Mouse (Mus musculus) embryonic fibroblast, embryonic 13.5 days (primary cell): ENCODE results near the gene Dhrs2. TPM values are rescaled to one million over a fixed set of nuclear protein-coding genes. Genes with fewer than 3 reads are reported as not detected.

ENCODE experiments used
- H3K27ac ChIP-seq: 2 replicates; pipeline ENCODE4 v1.5.1; 2012; ENCODE audit warnings: low read length, control low read depth, inconsistent platforms; ENCODE audit not compliant: insufficient read depth
- H3K4me1 ChIP-seq: 2 replicates; pipeline ENCODE4 v1.6.1; 2011; ENCODE audit warnings: low read length; ENCODE audit not compliant: control insufficient read depth, insufficient read depth
- H3K4me3 ChIP-seq: 2 replicates; pipeline ENCODE4 v1.5.1; 2011; ENCODE audit warnings: mild to moderate bottlenecking, control low read depth, low read length; ENCODE audit not compliant: insufficient read depth
- CTCF ChIP-seq: IDR thresholded peaks from 2 replicates; pipeline ENCODE4 v1.5.1; 2011; ENCODE audit warnings: mild to moderate bottlenecking, control low read depth, low read length, moderate library complexity, borderline replicate concordance; ENCODE audit not compliant: insufficient read depth
- POLR2A ChIP-seq: IDR thresholded peaks from 2 replicates; pipeline ENCODE4 v1.6.1; 2011; ENCODE audit warnings: low read depth, mild to moderate bottlenecking, control low read depth, low read length, moderate library complexity
- polyA plus RNA-seq: library from polyadenylated mRNA; stranded (reverse); fragments of >200 nt; gene quantifications from 2 replicates; pipeline ENCODE4 v1.2.4, GENCODE M21; 2011; ENCODE audit warnings: low read depth; ENCODE audit not compliant: missing spikeins, insufficient read length

The Dhrs2 gene
- polyA plus RNA-seq, 1 experiment = not detected

DNA sequence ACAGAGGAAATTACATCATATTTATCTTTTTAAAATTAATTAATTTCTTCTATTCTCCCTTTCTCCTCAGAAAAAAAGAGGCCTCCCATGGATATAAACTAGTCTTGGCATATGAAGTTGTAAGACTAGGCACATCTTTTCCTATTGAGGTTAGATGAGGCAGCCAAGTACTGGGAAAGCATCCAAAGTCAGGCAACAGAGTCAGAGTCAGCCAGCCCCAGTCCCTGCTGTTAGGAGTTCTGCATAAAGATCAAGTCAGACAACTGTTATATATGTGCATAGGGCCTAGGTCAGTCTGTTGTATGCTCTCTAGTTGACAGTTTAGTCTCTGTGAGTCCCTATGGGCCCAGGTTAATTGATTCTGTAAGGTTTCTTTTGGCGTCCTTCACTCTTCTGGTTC is 20.9 kb downstream of the Dhrs2 start:
- Histone ChIP-seq H3K4me1 (no peaks in the 10 kb centered on the region), H3K27ac (no peak overlapping the region), H3K4me3 (no peak overlapping the region)
- TF ChIP-seq POLR2A = no peak

DNA sequence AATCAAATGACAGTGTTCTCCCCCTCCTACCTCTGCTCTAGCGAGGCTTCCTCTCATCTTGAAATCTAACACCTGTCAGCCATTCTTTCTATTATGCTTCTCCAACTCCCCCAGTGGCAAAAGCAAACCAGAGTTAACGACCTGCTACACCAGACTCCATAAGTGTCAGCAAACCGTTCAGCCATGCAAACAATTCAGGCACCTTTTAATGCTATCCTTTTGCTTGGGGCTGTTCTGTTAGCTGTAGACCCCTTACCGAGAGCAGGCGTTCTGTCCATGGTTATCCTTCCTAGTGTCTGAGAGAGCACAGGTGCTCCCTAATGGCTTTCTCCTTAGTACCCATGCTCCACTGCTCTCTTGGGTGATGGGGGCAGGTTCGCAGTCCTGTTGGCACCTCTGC is 25.4 kb downstream of the Dhrs2 start:
- TF ChIP-seq CTCF (no peak), POLR2A (no peak)
- no peak overlapping the region for H3K27ac ChIP-seq
- no peaks in the 10 kb centered on the region for H3K4me1 ChIP-seq
- H3K4me3 ChIP-seq = no peak overlapping the region

DNA sequence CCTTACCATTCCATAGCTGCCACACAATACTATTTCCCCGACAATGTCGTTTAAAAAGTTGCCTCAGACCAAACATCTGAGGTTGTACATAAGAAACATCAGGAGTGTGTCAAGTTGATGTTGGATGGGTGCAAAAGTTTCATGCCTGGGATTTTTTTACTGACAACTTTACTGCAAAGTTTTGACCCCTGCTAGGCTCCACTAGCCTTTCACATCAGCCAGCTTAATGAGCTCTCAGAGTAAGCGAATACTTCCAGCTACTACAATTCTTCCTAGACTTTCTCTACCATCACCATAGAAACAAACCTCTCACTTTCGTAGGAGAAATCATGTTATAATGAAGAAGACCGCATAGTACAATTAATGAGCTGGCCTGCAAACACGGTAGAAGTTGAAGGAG is 26.5 kb downstream of the Dhrs2 start:
- no peaks in the 10 kb centered on the region for H3K4me1 ChIP-seq
- no peak overlapping the region for H3K4me3 ChIP-seq
- no peak overlapping the region for H3K27ac ChIP-seq
- TF ChIP-seq POLR2A (no peak), CTCF (no peak)

DNA sequence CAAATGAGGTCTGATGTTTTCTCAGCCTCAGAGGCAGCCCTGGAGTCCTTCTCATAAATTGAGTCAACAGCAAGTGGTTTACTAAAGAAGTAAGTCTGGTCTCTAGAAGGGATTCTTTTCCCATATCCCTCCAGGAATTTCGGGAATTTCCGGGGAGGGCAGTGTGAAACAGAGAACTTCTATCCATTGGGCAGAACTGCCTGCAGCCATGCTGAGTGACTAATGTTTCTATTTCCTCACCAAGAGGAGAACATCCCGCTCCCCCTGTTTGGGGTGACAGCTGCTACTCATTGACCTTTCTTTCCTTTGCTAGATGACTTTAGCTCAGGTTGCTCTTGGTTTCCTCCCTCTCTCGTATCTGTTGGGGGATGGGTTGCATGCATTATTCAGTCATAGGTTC is 31.8 kb downstream of the Dhrs2 start:
- H3K4me3 ChIP-seq = no peak overlapping the region
- TF ChIP-seq POLR2A (no peak), CTCF (no peak)
- H3K4me1 ChIP-seq = no peaks in the 10 kb centered on the region; the same call in 1 of the 2 replicates
- no peak overlapping the region for H3K27ac ChIP-seq

DNA sequence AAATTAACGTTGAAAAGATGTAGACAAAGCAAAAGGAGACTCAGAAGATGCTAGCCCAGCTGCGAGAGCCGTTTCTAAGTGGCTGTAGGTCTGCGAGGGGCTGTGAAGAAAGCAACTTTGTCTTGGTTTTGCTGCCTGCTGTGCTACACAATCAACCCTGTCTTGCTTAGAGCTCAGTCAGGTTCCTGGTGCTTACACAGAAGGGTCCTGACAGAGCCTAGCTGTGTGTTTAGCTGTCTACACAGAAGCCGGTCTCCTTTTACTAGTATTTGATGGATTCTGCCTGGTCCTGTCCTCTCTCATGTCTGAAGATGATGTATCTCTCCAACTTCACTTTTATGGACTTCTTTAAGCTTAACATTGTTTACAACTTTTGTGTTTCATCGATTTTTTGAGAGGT is 33.6 kb downstream of the Dhrs2 start:
- no peak for TF ChIP-seq POLR2A
- no peak for TF ChIP-seq CTCF
- Histone ChIP-seq H3K27ac (no peak overlapping the region), H3K4me3 (no peak overlapping the region)

DNA sequence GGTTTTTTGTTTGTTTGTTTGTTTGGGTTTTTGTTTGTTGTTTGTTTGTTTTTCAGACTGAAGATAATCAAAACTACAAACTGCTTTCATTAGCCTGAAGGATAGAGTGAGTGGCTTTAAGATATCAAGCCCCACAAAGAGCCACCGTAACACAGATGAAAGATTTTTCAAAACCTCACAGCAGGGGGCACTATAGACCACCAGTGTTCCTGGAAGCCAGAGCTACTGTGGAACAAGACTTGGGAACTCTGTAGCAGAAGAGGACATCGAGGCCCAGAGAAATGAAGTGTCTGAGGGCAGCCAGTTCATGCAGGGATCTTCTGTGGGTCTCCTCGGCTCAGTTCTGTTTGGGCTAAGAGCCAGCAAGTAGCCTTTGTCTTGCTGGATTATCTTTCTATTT is 49.4 kb downstream of the Dhrs2 start:
- Histone ChIP-seq H3K27ac (no peak overlapping the region), H3K4me1 (no peaks in the 10 kb centered on the region), H3K4me3 (no peak overlapping the region)
- TF ChIP-seq CTCF (no peak), POLR2A (no peak)

More for the DNA sequence above, 33.6 kb downstream of the Dhrs2 start:
- no peaks in the 10 kb centered on the region; the same call in 1 of the 2 replicates for H3K4me1 ChIP-seq

DNA sequence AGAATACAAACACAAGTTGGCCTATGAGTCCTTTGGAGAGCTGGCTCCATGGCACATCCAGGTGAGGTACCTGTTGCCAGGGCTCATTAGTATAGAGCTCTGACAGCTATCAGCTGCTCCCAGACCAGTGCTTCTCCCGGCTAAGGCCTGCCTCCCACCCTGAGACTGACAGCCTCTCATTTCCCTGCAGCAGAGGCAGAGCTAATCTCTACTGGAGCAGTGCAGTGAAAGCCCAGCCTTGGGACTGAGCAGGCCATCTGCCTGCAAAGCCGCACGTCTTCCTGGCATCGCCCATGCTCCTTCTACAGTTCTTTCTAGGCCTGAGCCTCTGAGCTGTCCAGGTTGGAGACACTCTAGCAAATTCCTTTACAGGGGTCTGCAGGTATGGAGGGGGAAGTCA is 51.2 kb downstream of the Dhrs2 start:
- TF ChIP-seq POLR2A (no peak), CTCF (no peak)
- no peak overlapping the region for H3K27ac ChIP-seq
- no peaks in the 10 kb centered on the region for H3K4me1 ChIP-seq
- H3K4me3 ChIP-seq = no peak overlapping the region

DNA sequence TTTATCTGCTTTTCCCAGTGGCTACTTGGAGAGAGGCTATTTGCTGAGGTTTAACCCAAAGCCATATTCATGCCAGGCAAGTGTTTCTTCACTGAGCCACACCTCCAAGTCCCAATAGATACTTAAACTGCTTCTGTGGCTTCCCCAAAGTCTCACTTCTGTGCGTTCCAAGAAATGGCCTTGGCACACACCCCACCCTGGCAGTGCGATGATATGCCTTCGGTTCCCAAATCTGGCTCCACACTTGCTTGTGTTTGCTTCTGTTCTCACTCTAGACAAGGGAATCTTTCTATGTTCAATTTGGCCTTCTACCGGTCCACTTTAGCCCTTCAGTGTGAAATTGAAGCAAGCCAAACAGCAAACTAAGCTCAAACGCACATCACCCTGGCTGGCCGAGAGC is 53.0 kb downstream of the Dhrs2 start:
- TF ChIP-seq POLR2A (no peak), CTCF (no peak)
- no peak overlapping the region for H3K27ac ChIP-seq

DNA sequence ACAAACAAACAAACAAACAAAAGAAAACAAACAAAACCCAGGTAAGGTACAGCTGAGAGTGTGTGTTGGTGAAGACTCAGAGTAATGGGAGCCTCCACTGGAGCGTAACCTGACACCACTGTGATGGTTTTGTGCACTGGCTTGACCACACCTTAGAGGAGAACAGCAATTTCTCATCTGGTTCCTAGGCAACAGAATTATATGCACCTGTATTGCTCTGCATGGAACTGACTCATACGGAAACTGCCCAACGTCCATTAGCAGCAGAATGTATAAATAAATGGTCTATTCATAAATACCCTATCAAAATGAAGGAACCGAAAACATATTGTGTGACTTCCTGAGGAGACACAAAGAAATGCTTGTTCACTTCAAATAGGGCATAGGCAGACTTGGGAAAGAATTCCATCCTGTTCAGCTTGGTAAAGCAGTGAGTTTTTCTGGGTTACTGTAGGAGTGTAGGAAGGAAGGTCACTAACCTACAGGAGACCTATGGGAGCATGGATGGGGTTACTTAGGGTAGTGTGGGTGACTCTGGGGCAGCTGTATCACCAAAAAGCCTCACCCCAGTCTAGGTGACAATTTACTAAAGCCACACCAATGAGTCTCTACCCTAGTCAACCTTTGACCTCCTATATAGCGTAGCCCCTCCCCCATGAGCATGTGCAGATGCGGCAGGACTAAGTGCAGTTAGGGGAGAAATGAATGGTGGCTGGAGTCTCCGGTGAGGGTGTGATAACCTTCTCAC is 57.7 kb downstream of the Dhrs2 start:
- TF ChIP-seq CTCF (no peak), POLR2A (no peak)
- no peak overlapping the region for H3K4me3 ChIP-seq
- no peak overlapping the region for H3K27ac ChIP-seq
- H3K4me1 ChIP-seq = no peaks in the 10 kb centered on the region

More for the DNA sequence above, 53.0 kb downstream of the Dhrs2 start:
- Histone ChIP-seq H3K4me1 (no peaks in the 10 kb centered on the region), H3K4me3 (no peak overlapping the region)

Other genes starting within 250 kb of the Dhrs2 start
- not detected in 2 replicates for gene Gm17428, start 245.1 kb upstream of the Dhrs2 start, polyA plus RNA-seq
- gene Myh7, start 227.4 kb upstream of the Dhrs2 start, polyA plus RNA-seq = not detected in 2 replicates
- 32.8 and 37.7 TPM in 2 replicates for gene Ngdn, start 206.6 kb upstream of the Dhrs2 start, polyA plus RNA-seq
- gene Zfhx2, start 129.7 kb upstream of the Dhrs2 start, polyA plus RNA-seq = 1.9 and 3.5 TPM in 2 replicates
- gene Thtpa, start 127.2 kb upstream of the Dhrs2 start, polyA plus RNA-seq = 13.1 and 17.1 TPM in 2 replicates
- gene Ap1g2, start 115.4 kb upstream of the Dhrs2 start, polyA plus RNA-seq = 6.7 and 10.0 TPM in 2 replicates
- gene Jph4, start 105.1 kb upstream of the Dhrs2 start, polyA plus RNA-seq = 0.73 and 1.6 TPM in 2 replicates